Mouse (Mus musculus): ENCODE data around the gene Dbnl. TPM values are rescaled to one million over a fixed set of nuclear protein-coding genes. Genes with fewer than 3 reads are reported as not detected.
"Not testable (repeated sequence)": the region's sequence is repeated elsewhere in the genome, so short reads cannot be mapped to it uniquely, and the experiment has no call there.

Dbnl gene
- polyA plus RNA-seq, 1 experiment from 2014 or later = 113 TPM

DNA sequence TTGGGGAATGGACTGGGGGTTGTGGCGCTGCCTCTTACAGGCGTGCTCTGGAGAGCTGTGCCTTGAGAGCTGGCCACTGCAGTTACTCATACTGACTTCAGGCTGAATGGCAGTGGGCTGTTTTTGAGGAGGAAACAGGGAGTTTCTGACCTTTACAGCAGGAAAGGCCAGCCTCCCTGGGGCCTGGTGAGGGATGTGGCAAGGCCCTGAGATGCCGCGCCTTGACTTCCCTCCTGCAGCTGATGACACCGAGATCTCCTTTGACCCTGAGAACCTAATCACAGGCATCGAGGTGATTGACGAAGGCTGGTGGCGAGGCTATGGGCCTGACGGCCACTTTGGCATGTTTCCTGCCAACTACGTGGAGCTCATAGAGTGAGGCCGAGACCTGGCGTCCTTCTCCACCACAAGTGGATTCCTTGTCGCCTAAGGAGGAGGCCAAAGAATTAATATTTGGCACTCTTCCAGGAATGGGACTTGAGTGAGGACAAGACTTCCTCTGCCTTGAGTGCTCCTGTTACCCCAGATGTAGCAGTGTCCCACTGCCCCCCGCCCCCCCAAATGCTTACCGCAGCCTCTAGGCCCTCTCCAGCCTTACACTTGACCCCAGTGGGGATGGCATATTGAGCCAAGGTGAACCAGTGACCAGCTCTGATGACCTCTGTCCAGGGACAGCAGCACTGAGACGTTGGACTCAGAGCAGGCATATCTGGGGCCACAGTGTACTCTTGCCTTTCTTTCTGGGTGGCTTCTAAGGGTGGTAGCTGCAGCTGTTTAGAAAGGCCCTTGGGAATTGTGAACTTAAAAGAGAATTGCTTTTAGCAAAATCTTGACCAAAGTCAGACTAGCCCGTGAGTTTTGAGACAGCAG is 11.6 kb downstream of the Dbnl start:
- Histone ChIP-seq H3K9ac (ENCODE audit: low read depth, low read length) (no peak overlapping the region), H3K9me3 (ENCODE audit: control insufficient read depth, low read length) (no peaks in the 10 kb centered on the region), H3K27ac (ENCODE audit: low read depth, low read length) (no peak overlapping the region), H3K4me2 (replicated peaks; ENCODE audit: low read depth, low read length) (no peak overlapping the region), H3K27me3 (ENCODE audit: control insufficient read depth, insufficient read depth, low read length) (no peaks in the 10 kb centered on the region), H3K4me1 (ENCODE audit: control insufficient read depth, insufficient read depth, low read length) (no peaks in the 10 kb centered on the region; the same call in 1 of the 2 replicates), H3K36me3 (ENCODE audit: control insufficient read depth, insufficient read depth, low read length) (peaks cover 50% of the 10 kb centered on the region), H3K4me3 (ENCODE audit: low read length) (no peak overlapping the region)
- ATAC-seq (ENCODE audit: low FRiP score, low TSS enrichment) = no peak
- WGBS = 87% methylated on average over 17 of the region's 17 CpGs

- H3K4me2 ChIP-seq (replicated peaks; ENCODE audit: low read depth, low read length) = no peak overlapping the region
- no peaks in the 10 kb centered on the region for H3K9me3 ChIP-seq (ENCODE audit: control insufficient read depth, low read length)
- no peak overlapping the region for H3K4me3 ChIP-seq (ENCODE audit: low read length)
- H3K36me3 ChIP-seq (ENCODE audit: control insufficient read depth, insufficient read depth, low read length) = peaks cover 37% of the 10 kb centered on the region
- no peak for ATAC-seq (ENCODE audit: low FRiP score, low TSS enrichment)
- WGBS = 96% methylated on average over 16 of the region's 16 CpGs
- no peaks in the 10 kb centered on the region; the same call in 1 of the 2 replicates for H3K4me1 ChIP-seq (ENCODE audit: control insufficient read depth, insufficient read depth, low read length)
- no peaks in the 10 kb centered on the region for H3K27me3 ChIP-seq (ENCODE audit: control insufficient read depth, insufficient read depth, low read length)
- H3K9ac ChIP-seq (ENCODE audit: low read depth, low read length) = no peak overlapping the region
- no peak overlapping the region for H3K27ac ChIP-seq (ENCODE audit: low read depth, low read length)
These were observed 13.2 kb downstream of the Dbnl start for GRCm38 (mm10) chr11:5801511-5801910.

- ATAC-seq (ENCODE audit: low FRiP score, low TSS enrichment) = no peak
- H3K4me1 ChIP-seq (ENCODE audit: control insufficient read depth, insufficient read depth, low read length) = no peaks in the 10 kb centered on the region; the same call in 1 of the 2 replicates
- H3K4me3 ChIP-seq (ENCODE audit: low read length) = no peak overlapping the region
- WGBS = 70% methylated on average over 12 of the region's 12 CpGs
- H3K27me3 ChIP-seq (ENCODE audit: control insufficient read depth, insufficient read depth, low read length) = no peaks in the 10 kb centered on the region
- H3K9ac ChIP-seq (ENCODE audit: low read depth, low read length) = no peak overlapping the region
- no peaks in the 10 kb centered on the region for H3K9me3 ChIP-seq (ENCODE audit: control insufficient read depth, low read length)
- H3K27ac ChIP-seq (ENCODE audit: low read depth, low read length) = no peak overlapping the region
- peaks cover 32% of the 10 kb centered on the region for H3K36me3 ChIP-seq (ENCODE audit: control insufficient read depth, insufficient read depth, low read length)
- H3K4me2 ChIP-seq (replicated peaks; ENCODE audit: low read depth, low read length) = no peak overlapping the region
These were observed 13.7 kb downstream of the Dbnl start for GRCm38 (mm10) chr11:5802005-5802404.

DNA sequence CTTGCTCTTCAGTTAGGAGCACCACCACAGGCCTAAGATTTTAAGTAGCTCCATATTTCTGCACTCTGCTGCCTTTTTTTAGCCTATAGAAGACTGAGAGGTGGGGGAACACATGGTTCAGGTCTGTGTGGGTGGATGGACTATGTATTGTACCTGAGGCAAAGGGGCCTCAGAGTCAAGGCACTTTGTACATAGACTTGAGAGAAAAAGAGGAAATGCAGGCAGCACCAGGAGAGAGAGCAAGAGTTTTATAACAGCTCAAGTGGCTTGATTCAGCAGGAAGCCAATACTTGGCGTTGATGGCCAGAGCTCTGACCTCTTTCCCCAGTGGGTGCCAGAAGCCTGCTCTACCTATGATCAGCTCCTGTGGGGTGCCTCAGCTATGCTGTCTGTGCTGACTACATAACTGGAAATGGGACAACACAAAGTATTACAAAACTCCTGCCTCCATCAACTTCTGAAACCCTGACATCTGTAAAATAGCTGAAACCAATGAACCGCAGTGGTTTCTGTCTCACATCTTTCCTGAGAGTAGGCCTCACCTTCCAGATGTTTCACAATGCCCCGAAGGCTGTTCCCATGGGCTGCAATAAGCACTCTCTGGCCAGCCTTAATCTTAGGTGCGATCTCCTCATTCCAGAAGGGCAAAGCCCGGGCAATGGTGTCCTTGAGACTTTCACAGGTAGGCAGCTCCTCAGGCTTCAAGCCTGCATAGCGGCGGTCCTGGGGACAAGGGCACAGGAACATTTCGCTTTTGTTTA is 14.3 kb downstream of the Dbnl start:
- Histone ChIP-seq H3K4me2 (replicated peaks; ENCODE audit: low read depth, low read length) (no peak overlapping the region), H3K9me3 (ENCODE audit: control insufficient read depth, low read length) (no peaks in the 10 kb centered on the region), H3K9ac (ENCODE audit: low read depth, low read length) (no peak overlapping the region), H3K4me1 (ENCODE audit: control insufficient read depth, insufficient read depth, low read length) (no peaks in the 10 kb centered on the region; the same call in 1 of the 2 replicates), H3K27ac (ENCODE audit: low read depth, low read length) (no peak overlapping the region), H3K4me3 (ENCODE audit: low read length) (no peak overlapping the region), H3K27me3 (ENCODE audit: control insufficient read depth, insufficient read depth, low read length) (no peaks in the 10 kb centered on the region), H3K36me3 (ENCODE audit: control insufficient read depth, insufficient read depth, low read length) (peaks cover 25% of the 10 kb centered on the region)
- 72% methylated on average over 8 of the region's 8 CpGs for WGBS
- ATAC-seq (ENCODE audit: low FRiP score, low TSS enrichment) = 0 out of 2 replicates have a peak, but pooled peaks have one; percentile 13

GRCm38 (mm10) chr11:5803551-5803981 is 15.3 kb downstream of the Dbnl start, which contains the start of gene Pgam2:
Pgam2 (minus strand) TSS chr11:5803733.
- Histone ChIP-seq H3K4me3 (ENCODE audit: low read length) (no peak within 1 kb of the TSS), H3K27me3 (ENCODE audit: control insufficient read depth, insufficient read depth, low read length) (no peaks in the 10 kb centered on the region), H3K27ac (ENCODE audit: low read depth, low read length) (no peak within 1 kb of the TSS), H3K9me3 (ENCODE audit: control insufficient read depth, low read length) (no peaks in the 10 kb centered on the region), H3K36me3 (ENCODE audit: control insufficient read depth, insufficient read depth, low read length) (peaks cover 20% of the 10 kb centered on the region), H3K4me2 (replicated peaks; ENCODE audit: low read depth, low read length) (no peak within 1 kb of the TSS), H3K4me1 (ENCODE audit: control insufficient read depth, insufficient read depth, low read length) (no peaks in the 10 kb centered on the region; the same call in 1 of the 2 replicates), H3K9ac (ENCODE audit: low read depth, low read length) (no peak within 1 kb of the TSS)
- ATAC-seq (ENCODE audit: low FRiP score, low TSS enrichment) = no peak
- WGBS = 56% methylated on average over 8 of the region's 8 CpGs

DNA sequence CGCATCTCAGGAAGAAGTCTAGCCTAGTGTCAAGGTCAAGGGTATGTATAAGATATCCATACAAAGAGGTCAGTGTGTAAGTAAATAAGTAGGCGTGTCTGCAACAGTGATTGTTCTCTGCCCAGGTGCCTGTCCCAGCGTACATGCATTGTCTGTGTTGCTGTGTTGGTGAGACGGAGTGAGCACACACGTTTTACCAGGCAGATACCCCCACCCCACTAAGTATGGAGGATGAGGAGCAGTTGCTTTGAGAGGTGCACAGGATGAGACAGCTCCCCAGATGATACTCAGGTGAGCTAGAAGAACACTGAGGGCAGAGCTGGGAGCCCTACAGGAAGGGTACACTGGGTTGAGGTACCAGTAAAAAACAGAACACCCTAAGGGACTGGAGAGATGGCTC is 15.9 kb downstream of the Dbnl start:
- no peak for ATAC-seq (ENCODE audit: low FRiP score, low TSS enrichment)
- Histone ChIP-seq H3K4me3 (ENCODE audit: low read length) (no peak overlapping the region), H3K27ac (ENCODE audit: low read depth, low read length) (no peak overlapping the region), H3K4me1 (ENCODE audit: control insufficient read depth, insufficient read depth, low read length) (no peaks in the 10 kb centered on the region; the same call in 1 of the 2 replicates), H3K4me2 (replicated peaks; ENCODE audit: low read depth, low read length) (no peak overlapping the region), H3K9me3 (ENCODE audit: control insufficient read depth, low read length) (no peaks in the 10 kb centered on the region), H3K36me3 (ENCODE audit: control insufficient read depth, insufficient read depth, low read length) (peaks cover 14% of the 10 kb centered on the region), H3K9ac (ENCODE audit: low read depth, low read length) (no peak overlapping the region), H3K27me3 (ENCODE audit: control insufficient read depth, insufficient read depth, low read length) (no peaks in the 10 kb centered on the region)
- WGBS = 78% methylated on average over 5 of the region's 5 CpGs

DNA sequence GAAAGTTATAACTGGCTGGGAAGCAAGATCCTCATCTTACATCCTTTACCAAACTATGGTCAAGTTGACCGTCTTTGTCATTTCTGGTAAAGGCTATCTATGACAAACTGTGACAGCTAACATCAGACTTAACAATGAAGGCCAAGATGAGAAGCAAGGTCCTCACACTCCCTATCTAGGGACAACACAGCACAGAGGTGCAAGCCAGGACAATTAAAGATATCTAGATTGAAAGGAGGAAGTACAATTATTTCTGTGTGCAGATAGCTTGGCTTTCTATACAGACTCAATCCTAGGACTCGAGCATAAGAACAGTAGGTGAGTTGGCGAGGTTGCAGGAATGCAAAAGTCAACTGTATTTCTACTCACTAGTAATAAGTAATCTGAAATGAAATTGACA is 17.4 kb downstream of the Dbnl start:
- Histone ChIP-seq H3K36me3 (ENCODE audit: control insufficient read depth, insufficient read depth, low read length) (no peaks in the 10 kb centered on the region; the same call in 1 of the 2 replicates), H3K9ac (ENCODE audit: low read depth, low read length) (no peak overlapping the region), H3K27ac (ENCODE audit: low read depth, low read length) (no peak overlapping the region), H3K4me1 (ENCODE audit: control insufficient read depth, insufficient read depth, low read length) (no peaks in the 10 kb centered on the region), H3K4me2 (replicated peaks; ENCODE audit: low read depth, low read length) (no peak overlapping the region), H3K9me3 (ENCODE audit: control insufficient read depth, low read length) (no peaks in the 10 kb centered on the region), H3K27me3 (ENCODE audit: control insufficient read depth, insufficient read depth, low read length) (no peaks in the 10 kb centered on the region), H3K4me3 (ENCODE audit: low read length) (no peak overlapping the region)
- ATAC-seq (ENCODE audit: low FRiP score, low TSS enrichment) = no peak
- 80% methylated on average over 3 of the region's 3 CpGs for whole genome bisulfite sequencing

DNA sequence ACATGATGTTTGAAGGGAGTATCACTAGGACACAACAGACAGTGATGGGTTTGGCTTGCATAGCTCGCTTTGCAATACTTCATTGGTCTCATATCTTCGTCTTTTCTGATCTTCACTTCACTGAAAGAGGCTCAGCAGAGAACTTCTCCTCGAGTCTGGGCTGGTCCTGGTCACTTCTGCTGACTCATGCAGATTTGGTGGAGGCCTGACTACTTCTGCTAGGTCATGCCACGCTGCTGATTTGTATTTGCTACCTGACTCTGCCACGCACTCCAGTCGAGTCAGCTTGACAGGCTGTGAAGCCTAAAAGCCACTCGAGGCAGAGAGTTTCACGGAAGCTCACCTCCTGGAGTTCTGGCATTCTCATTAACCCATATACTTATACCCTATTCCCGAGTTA is 19.7 kb downstream of the Dbnl start:
- no peaks in the 10 kb centered on the region for H3K4me1 ChIP-seq (ENCODE audit: control insufficient read depth, insufficient read depth, low read length)
- no peak overlapping the region for H3K4me2 ChIP-seq (replicated peaks; ENCODE audit: low read depth, low read length)
- H3K27me3 ChIP-seq (ENCODE audit: control insufficient read depth, insufficient read depth, low read length) = no peaks in the 10 kb centered on the region
- 87% methylated on average over 9 of the region's 9 CpGs for WGBS
- no peak overlapping the region for H3K9ac ChIP-seq (ENCODE audit: low read depth, low read length)
- no peak overlapping the region for H3K27ac ChIP-seq (ENCODE audit: low read depth, low read length)
- ATAC-seq (ENCODE audit: low FRiP score, low TSS enrichment) = no peak
- no peaks in the 10 kb centered on the region for H3K9me3 ChIP-seq (ENCODE audit: control insufficient read depth, low read length)
- no peak overlapping the region for H3K4me3 ChIP-seq (ENCODE audit: low read length)
- H3K36me3 ChIP-seq (ENCODE audit: control insufficient read depth, insufficient read depth, low read length) = no peaks in the 10 kb centered on the region

- not testable (repeated sequence) for H3K36me3 ChIP-seq (ENCODE audit: control insufficient read depth, insufficient read depth, low read length); H3K9ac ChIP-seq (ENCODE audit: low read depth, low read length); H3K27ac ChIP-seq (ENCODE audit: low read depth, low read length); H3K4me3 ChIP-seq (ENCODE audit: low read length); H3K27me3 ChIP-seq (ENCODE audit: control insufficient read depth, insufficient read depth, low read length); H3K4me2 ChIP-seq (replicated peaks; ENCODE audit: low read depth, low read length); H3K9me3 ChIP-seq (ENCODE audit: control insufficient read depth, low read length); H3K4me1 ChIP-seq (ENCODE audit: control insufficient read depth, insufficient read depth, low read length); ATAC-seq (ENCODE audit: low FRiP score, low TSS enrichment)
- 86% methylated on average over 4 of the region's 4 CpGs for WGBS
These were observed 21.2 kb downstream of the Dbnl start for GRCm38 (mm10) chr11:5809487-5809886.

Data from kidney, embryonic 14.5 days (tissue).